Mouse (Mus musculus) stomach, embryonic 14.5 days (tissue): ENCODE results near the gene Map4k2. TPM values are rescaled to one million over a fixed set of nuclear protein-coding genes. Genes with fewer than 3 reads are reported as not detected.
"Not testable (repeated sequence)": the region's sequence is repeated elsewhere in the genome, so short reads cannot be mapped to it uniquely, and the experiment has no call there.

ENCODE experiments used
- ATAC-seq: fragments of 200-750 bp; cut with Nextera tagmentation; 2 replicates; pipeline ENCODE4 v1.8.0; 2017; ENCODE audit warnings: low read depth, moderate TSS enrichment; ENCODE audit not compliant: insufficient number of reproducible peaks, insufficient read depth, low FRiP score
- H3K27ac ChIP-seq: fragments of 300-500 bp; sonication (generic); 2 replicates; pipeline ENCODE4 v1.5.1; 2014; ENCODE audit warnings: mild to moderate bottlenecking, low read length, moderate library complexity, mixed read lengths
- H3K27me3 ChIP-seq: fragments of 300-500 bp; sonication (generic); 2 replicates; pipeline ENCODE4 v1.6.1; 2014; ENCODE audit warnings: low read length, control low read depth, mixed read lengths; ENCODE audit not compliant: control insufficient read depth, insufficient read depth
- H3K36me3 ChIP-seq: fragments of 300-500 bp; sonication (generic); 2 replicates; pipeline ENCODE4 v1.6.1; 2014; ENCODE audit warnings: mild to moderate bottlenecking, control low read depth, low read length, moderate library complexity, mixed read lengths; ENCODE audit not compliant: control insufficient read depth, insufficient read depth
- H3K4me1 ChIP-seq: fragments of 300-500 bp; sonication (generic); 2 replicates; pipeline ENCODE4 v1.6.1; 2014; ENCODE audit warnings: low read length, control low read depth, mixed read lengths; ENCODE audit not compliant: control insufficient read depth, insufficient read depth
- H3K4me2 ChIP-seq: fragments of 300-500 bp; sonication (generic); replicated peaks from 2 replicates; pipeline ENCODE4 v1.6.1; 2014; ENCODE audit warnings: low read depth, low read length, control low read depth
- H3K4me3 ChIP-seq: fragments of 300-500 bp; sonication (generic); 2 replicates; pipeline ENCODE4 v1.5.1; 2014; ENCODE audit warnings: low read depth, low read length, control low read depth
- H3K9ac ChIP-seq: fragments of 300-500 bp; sonication (generic); replicated peaks from 2 replicates; pipeline ENCODE4 v1.6.1; 2014; ENCODE audit warnings: low read depth, mild to moderate bottlenecking, control low read depth, low read length, moderate library complexity, mixed read lengths
- H3K9me3 ChIP-seq: fragments of 300-500 bp; sonication (generic); 2 replicates; pipeline ENCODE4 v1.6.1; 2016; ENCODE audit warnings: low read depth, low read length, control low read depth; ENCODE audit not compliant: control insufficient read depth
- WGBS: fragments of 180-500 bp; shearing (Covaris S2); extraction: QIAGEN DNeasy Blood & Tissue Kit; methylation state at CpG from one replicate; pipeline ENCODE4 v1.1.7; 2014; 5-methylcytosine and 5-hydroxymethylcytosine counted together
- polyA plus RNA-seq: library from polyadenylated mRNA; unstranded; fragments of >200 nt; fragmentation: Nextera tagmentation; extraction: Ambion mirVana; gene quantifications from 2 replicates; pipeline ENCODE4 v1.2.1, GENCODE M21; 2014

The Map4k2 gene
- polyA plus RNA-seq, 1 experiment from 2014 or later, result 10.0 TPM

- Histone ChIP-seq H3K9me3 (no peaks in the 10 kb centered on the region), H3K27ac (no peak overlapping the region), H3K4me2 (no peak overlapping the region), H3K4me1 (peaks cover 16% of the 10 kb centered on the region), H3K27me3 (no peaks in the 10 kb centered on the region), H3K36me3 (peaks cover 29% of the 10 kb centered on the region), H3K9ac (no peak overlapping the region), H3K4me3 (no peak overlapping the region)
- 81% methylated on average over 5 of the region's 5 CpGs for WGBS
- no peak for ATAC-seq
These were observed 30.8 kb upstream of the Map4k2 start for GRCm38 (mm10) chr19:6310181-6310580.

GRCm38 (mm10) chr19:6311783-6312182 lies 29.2 kb upstream of the Map4k2 start:
- H3K4me2 ChIP-seq, H3K27ac ChIP-seq, H3K4me3 ChIP-seq, H3K9me3 ChIP-seq, H3K9ac ChIP-seq, H3K27me3 ChIP-seq, ATAC-seq: not testable (repeated sequence)
- 97% methylated on average over 3 of the region's 3 CpGs for WGBS
- Histone ChIP-seq H3K4me1 (peaks cover 14% of the 10 kb centered on the region), H3K36me3 (peaks cover 42% of the 10 kb centered on the region)

- Histone ChIP-seq H3K4me2 (no peak overlapping the region), H3K27ac (no peak overlapping the region), H3K27me3 (no peaks in the 10 kb centered on the region), H3K4me1 (no peaks in the 10 kb centered on the region), H3K9me3 (no peaks in the 10 kb centered on the region), H3K36me3 (peaks cover 60% of the 10 kb centered on the region), H3K9ac (no peak overlapping the region), H3K4me3 (no peak overlapping the region)
- 89% methylated on average over 8 of the region's 8 CpGs for WGBS
- ATAC-seq, result no peak
These were observed 27.1 kb upstream of the Map4k2 start for GRCm38 (mm10) chr19:6313796-6314195.

DNA sequence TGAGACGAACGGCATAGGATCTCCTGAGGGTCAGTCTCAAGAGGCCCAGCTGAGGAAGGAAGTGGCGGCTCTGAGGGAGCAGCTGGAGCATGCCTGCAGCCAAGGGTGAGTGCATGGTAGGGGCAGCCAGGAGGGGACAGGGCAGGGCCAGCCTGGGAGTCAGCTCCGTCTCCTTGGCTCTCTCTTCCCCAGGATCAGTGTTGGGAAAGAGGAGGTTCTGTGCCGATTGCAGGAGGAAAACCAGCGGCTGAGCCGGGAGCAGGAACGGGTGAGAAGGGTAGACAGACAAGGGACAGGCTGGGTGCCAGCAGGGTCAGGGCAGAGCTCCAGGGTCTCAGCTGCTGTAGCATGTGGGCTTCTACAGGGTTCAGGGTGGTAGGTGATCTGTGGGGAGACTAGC lies 26.4 kb upstream of the Map4k2 start:
- Histone ChIP-seq H3K9ac (no peak overlapping the region), H3K9me3 (no peaks in the 10 kb centered on the region), H3K36me3 (peaks cover 60% of the 10 kb centered on the region), H3K27me3 (no peaks in the 10 kb centered on the region), H3K4me2 (no peak overlapping the region), H3K27ac (no peak overlapping the region), H3K4me3 (no peak overlapping the region), H3K4me1 (no peaks in the 10 kb centered on the region)
- no peak for ATAC-seq
- 76% methylated on average over 8 of the region's 8 CpGs for WGBS

- H3K27ac ChIP-seq, result no peak overlapping the region
- H3K4me3 ChIP-seq, result no peak overlapping the region
- no peak overlapping the region for H3K9ac ChIP-seq
- H3K4me1 ChIP-seq, result no peaks in the 10 kb centered on the region
- no peaks in the 10 kb centered on the region for H3K9me3 ChIP-seq
- H3K36me3 ChIP-seq, result peaks cover 58% of the 10 kb centered on the region
- H3K27me3 ChIP-seq, result no peaks in the 10 kb centered on the region
- no peak overlapping the region for H3K4me2 ChIP-seq
- no peak for ATAC-seq
- WGBS, result 75% methylated on average over 14 of the region's 14 CpGs
These were observed 25.4 kb upstream of the Map4k2 start for GRCm38 (mm10) chr19:6315573-6315972.

- H3K36me3 ChIP-seq, result peaks cover 69% of the 10 kb centered on the region
- WGBS, result 86% methylated on average over 12 of the region's 12 CpGs
- no peaks in the 10 kb centered on the region for H3K9me3 ChIP-seq
- H3K27ac ChIP-seq, result no peak overlapping the region
- ATAC-seq, result no peak
- H3K9ac ChIP-seq, result no peak overlapping the region
- H3K4me2 ChIP-seq, result no peak overlapping the region
- no peaks in the 10 kb centered on the region for H3K27me3 ChIP-seq
- H3K4me1 ChIP-seq, result peaks cover 8% of the 10 kb centered on the region
- no peak overlapping the region for H3K4me3 ChIP-seq
These were observed 22.8 kb upstream of the Map4k2 start for GRCm38 (mm10) chr19:6318145-6318544.

DNA sequence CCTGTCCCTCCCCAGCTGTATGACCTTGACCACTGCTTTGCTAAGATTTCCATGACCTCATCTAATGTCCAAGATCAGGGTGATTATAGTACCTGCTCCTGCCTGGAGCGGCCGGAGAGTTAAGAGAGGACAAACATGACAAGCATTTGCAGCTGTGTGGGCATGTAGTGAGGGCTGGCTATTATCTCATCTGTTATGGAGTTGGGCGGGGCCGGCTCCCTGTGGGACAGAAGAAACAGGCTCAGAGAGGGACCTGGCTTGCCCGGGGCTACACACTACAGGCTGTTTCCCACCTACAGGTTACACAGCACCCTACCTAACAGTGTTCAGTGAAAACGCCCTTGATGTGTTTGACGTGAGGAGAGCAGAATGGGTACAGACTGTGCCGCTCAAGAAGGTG lies 19.6 kb upstream of the Map4k2 start:
- ATAC-seq, result peak; percentile 24; the same call in 1 of the 2 replicates
- H3K4me2 ChIP-seq, result no peak overlapping the region
- no peaks in the 10 kb centered on the region for H3K27me3 ChIP-seq
- WGBS, result 65% methylated on average over 8 of the region's 8 CpGs
- no peak overlapping the region for H3K4me3 ChIP-seq
- H3K9me3 ChIP-seq, result no peaks in the 10 kb centered on the region
- H3K36me3 ChIP-seq, result peaks cover 48% of the 10 kb centered on the region; the same call in 1 of the 2 replicates
- H3K9ac ChIP-seq, result no peak overlapping the region
- H3K4me1 ChIP-seq, result peaks cover 8% of the 10 kb centered on the region
- H3K27ac ChIP-seq, result no peak overlapping the region

- H3K4me3 ChIP-seq, result no peak overlapping the region
- no peak overlapping the region for H3K27ac ChIP-seq
- no peak overlapping the region for H3K4me2 ChIP-seq
- H3K9ac ChIP-seq, result no peak overlapping the region
- H3K9me3 ChIP-seq, result no peaks in the 10 kb centered on the region
- H3K27me3 ChIP-seq, result no peaks in the 10 kb centered on the region
- no peak for ATAC-seq
- WGBS, result 61% methylated on average over 33 of the region's 33 CpGs
- peaks cover 8% of the 10 kb centered on the region for H3K4me1 ChIP-seq
- H3K36me3 ChIP-seq, result peaks cover 42% of the 10 kb centered on the region; the same call in 1 of the 2 replicates
These were observed 18.9 kb upstream of the Map4k2 start for GRCm38 (mm10) chr19:6321786-6322621.
